Mouse (Mus musculus): ENCODE data around the gene Degs2. TPM values are rescaled to one million over a fixed set of nuclear protein-coding genes. Genes with fewer than 3 reads are reported as not detected.

The Degs2 gene
- polyA plus RNA-seq, 1 experiment: 21.6 TPM

DNA sequence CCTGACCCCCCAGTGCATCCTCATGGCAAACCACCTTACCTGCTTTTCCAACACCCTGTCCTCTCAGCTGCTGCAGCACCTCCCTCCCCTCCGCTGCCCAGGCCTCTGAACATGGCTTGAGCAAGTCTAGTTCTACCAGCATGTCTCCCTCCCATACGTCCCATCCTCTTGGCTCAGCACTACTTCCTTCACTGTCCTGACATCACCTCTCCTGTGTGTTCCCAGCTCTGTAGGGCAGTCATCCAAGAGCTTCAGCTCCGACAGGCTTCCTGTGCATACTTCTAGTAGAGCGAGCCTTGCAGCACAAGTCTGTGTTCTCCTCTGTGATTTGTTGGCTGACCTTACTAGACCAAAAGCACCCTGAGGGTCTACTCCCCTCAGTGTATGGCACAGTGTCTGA lies 27.6 kb downstream of the Degs2 start:
- Histone ChIP-seq H3K36me3 (ENCODE audit: control insufficient read depth, insufficient read depth, low read length) (no peaks in the 10 kb centered on the region), H3K4me3 (ENCODE audit: control insufficient read depth, insufficient read depth, low read length) (no peak overlapping the region), H3K27me3 (ENCODE audit: control insufficient read depth, insufficient read depth, low read length) (no peaks in the 10 kb centered on the region), H3K4me1 (replicated peaks; ENCODE audit: control insufficient read depth, insufficient read depth, low read length) (peaks cover 48% of the 10 kb centered on the region), H3K27ac (ENCODE audit: control insufficient read depth, insufficient read depth, low read length) (0 out of 2 replicates have a peak overlapping the region, but pooled peaks have one; percentile 9)
- DNase-seq: no peak
- 97% methylated on average over 4 of the region's 4 CpGs for WGBS
- TF ChIP-seq POLR2A (IDR thresholded peaks at IDR 0.05; ENCODE audit: control insufficient read depth, extremely low read depth, insufficient read depth, low read length, poor library complexity) (no peak), CTCF (IDR thresholded peaks at IDR 0.05; ENCODE audit: borderline replicate concordance, control insufficient read depth, extremely low read depth, insufficient read depth, low read length, poor library complexity) (no peak)

GRCm38 (mm10) chr12:108673546-108673945 lies 28.6 kb downstream of the Degs2 start:
- no peaks in the 10 kb centered on the region for H3K27me3 ChIP-seq (ENCODE audit: control insufficient read depth, insufficient read depth, low read length)
- no peaks in the 10 kb centered on the region for H3K36me3 ChIP-seq (ENCODE audit: control insufficient read depth, insufficient read depth, low read length)
- WGBS: 85% methylated on average over 3 of the region's 3 CpGs
- TF ChIP-seq CTCF (IDR thresholded peaks at IDR 0.05; ENCODE audit: borderline replicate concordance, control insufficient read depth, extremely low read depth, insufficient read depth, low read length, poor library complexity) (no peak), POLR2A (IDR thresholded peaks at IDR 0.05; ENCODE audit: control insufficient read depth, extremely low read depth, insufficient read depth, low read length, poor library complexity) (no peak)
- no peak overlapping the region for H3K4me3 ChIP-seq (ENCODE audit: control insufficient read depth, insufficient read depth, low read length)
- H3K27ac ChIP-seq (ENCODE audit: control insufficient read depth, insufficient read depth, low read length): peak overlapping the region; percentile 69
- H3K4me1 ChIP-seq (replicated peaks; ENCODE audit: control insufficient read depth, insufficient read depth, low read length): peaks cover 48% of the 10 kb centered on the region
- DNase-seq: no peak

DNA sequence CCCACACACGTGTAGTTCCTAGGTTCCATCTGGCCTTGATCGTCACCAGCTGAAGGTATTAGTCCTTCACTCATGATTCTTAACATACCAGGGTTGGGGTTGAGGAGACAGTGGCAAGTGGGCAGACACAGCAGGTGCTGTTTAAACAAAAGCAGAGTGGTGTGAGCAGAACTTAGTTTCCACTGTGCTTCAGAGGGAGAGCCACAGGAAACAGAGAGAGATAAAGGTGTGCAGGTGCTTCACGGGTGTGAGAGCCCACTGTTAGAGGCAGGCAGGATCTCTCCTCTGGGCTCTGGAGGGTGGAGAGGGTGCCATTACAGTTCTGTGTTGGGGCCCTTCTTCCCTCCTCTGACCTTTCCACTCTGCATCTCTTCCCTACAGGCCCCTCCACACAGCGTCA lies 29.2 kb downstream of the Degs2 start:
- TF ChIP-seq POLR2A (IDR thresholded peaks at IDR 0.05; ENCODE audit: control insufficient read depth, extremely low read depth, insufficient read depth, low read length, poor library complexity): no peak
- no peak for TF ChIP-seq CTCF (IDR thresholded peaks at IDR 0.05; ENCODE audit: borderline replicate concordance, control insufficient read depth, extremely low read depth, insufficient read depth, low read length, poor library complexity)
- Histone ChIP-seq H3K27ac (ENCODE audit: control insufficient read depth, insufficient read depth, low read length) (peak overlapping the region; percentile 69), H3K27me3 (ENCODE audit: control insufficient read depth, insufficient read depth, low read length) (no peaks in the 10 kb centered on the region), H3K36me3 (ENCODE audit: control insufficient read depth, insufficient read depth, low read length) (no peaks in the 10 kb centered on the region), H3K4me1 (replicated peaks; ENCODE audit: control insufficient read depth, insufficient read depth, low read length) (peaks cover 48% of the 10 kb centered on the region), H3K4me3 (ENCODE audit: control insufficient read depth, insufficient read depth, low read length) (no peak overlapping the region)
- 29% methylated on average over 4 of the region's 4 CpGs for WGBS
- peak; percentile 48 for DNase-seq

- 12% methylated on average over 2 of the region's 2 CpGs for WGBS
- no peaks in the 10 kb centered on the region for H3K36me3 ChIP-seq (ENCODE audit: control insufficient read depth, insufficient read depth, low read length)
- no peak for TF ChIP-seq POLR2A (IDR thresholded peaks at IDR 0.05; ENCODE audit: control insufficient read depth, extremely low read depth, insufficient read depth, low read length, poor library complexity)
- TF ChIP-seq CTCF (IDR thresholded peaks at IDR 0.05; ENCODE audit: borderline replicate concordance, control insufficient read depth, extremely low read depth, insufficient read depth, low read length, poor library complexity): no peak
- no peaks in the 10 kb centered on the region for H3K27me3 ChIP-seq (ENCODE audit: control insufficient read depth, insufficient read depth, low read length)
- H3K27ac ChIP-seq (ENCODE audit: control insufficient read depth, insufficient read depth, low read length): 0 out of 2 replicates have a peak overlapping the region, but pooled peaks have one; percentile 5
- peaks cover 50% of the 10 kb centered on the region for H3K4me1 ChIP-seq (replicated peaks; ENCODE audit: control insufficient read depth, insufficient read depth, low read length)
- H3K4me3 ChIP-seq (ENCODE audit: control insufficient read depth, insufficient read depth, low read length): no peak overlapping the region
- peak; percentile 33 for DNase-seq
These were observed 30.6 kb downstream of the Degs2 start for GRCm38 (mm10) chr12:108671541-108671940.

- TF ChIP-seq POLR2A (IDR thresholded peaks at IDR 0.05; ENCODE audit: control insufficient read depth, extremely low read depth, insufficient read depth, low read length, poor library complexity): no peak
- H3K36me3 ChIP-seq (ENCODE audit: control insufficient read depth, insufficient read depth, low read length): no peaks in the 10 kb centered on the region
These were observed 33.4 kb downstream of the Degs2 start for GRCm38 (mm10) chr12:108668606-108669235.

GRCm38 (mm10) chr12:108657350-108657749 lies 44.8 kb downstream of the Degs2 start:
- peak; percentile 77 for DNase-seq
- Histone ChIP-seq H3K4me3 (ENCODE audit: control insufficient read depth, insufficient read depth, low read length) (no peak overlapping the region), H3K36me3 (ENCODE audit: control insufficient read depth, insufficient read depth, low read length) (peaks cover 2% of the 10 kb centered on the region; the same call in 1 of the 2 replicates), H3K27ac (ENCODE audit: control insufficient read depth, insufficient read depth, low read length) (no peak overlapping the region), H3K27me3 (ENCODE audit: control insufficient read depth, insufficient read depth, low read length) (no peaks in the 10 kb centered on the region), H3K4me1 (replicated peaks; ENCODE audit: control insufficient read depth, insufficient read depth, low read length) (peaks cover 24% of the 10 kb centered on the region)
- WGBS: 97% methylated on average over 1 of the region's 1 CpGs
- TF ChIP-seq CTCF (IDR thresholded peaks at IDR 0.05; ENCODE audit: borderline replicate concordance, control insufficient read depth, extremely low read depth, insufficient read depth, low read length, poor library complexity): peak; percentile 71; the same call in 1 of the 2 replicates
- no peak for TF ChIP-seq POLR2A (IDR thresholded peaks at IDR 0.05; ENCODE audit: control insufficient read depth, extremely low read depth, insufficient read depth, low read length, poor library complexity)

More at GRCm38 (mm10) chr12:108668606-108669235, 33.4 kb downstream of the Degs2 start:
- Histone ChIP-seq H3K27me3 (ENCODE audit: control insufficient read depth, insufficient read depth, low read length) (no peaks in the 10 kb centered on the region), H3K4me1 (replicated peaks; ENCODE audit: control insufficient read depth, insufficient read depth, low read length) (peaks cover 32% of the 10 kb centered on the region), H3K4me3 (ENCODE audit: control insufficient read depth, insufficient read depth, low read length) (no peak overlapping the region), H3K27ac (ENCODE audit: control insufficient read depth, insufficient read depth, low read length) (no peak overlapping the region)
- DNase-seq: no peak
- WGBS: 90% methylated on average over 8 of the region's 8 CpGs
